Mouse (Mus musculus): Measurements from ENCODE around the gene Cbln3. TPM values are rescaled to one million over a fixed set of nuclear protein-coding genes. Genes with fewer than 3 reads are reported as not detected.
A peak's percentile ranks its signal among the peaks of the same experiment; 100 is the strongest.

Cbln3 gene
- total RNA-seq, 2 experiments from 2014 or later: not detected

GRCm38 (mm10) chr14:55879623-55880022 lies 4.6 kb downstream of the Cbln3 start:
- DNase-seq: no peak

GRCm38 (mm10) chr14:55878316-55878940 lies 5.8 kb downstream of the Cbln3 start:
- DNase-seq: no peak

GRCm38 (mm10) chr14:55877469-55878315 lies 6.5 kb downstream of the Cbln3 start:
- DNase-seq: no peak

- peak; percentile 51 for DNase-seq
Measured at GRCm38 (mm10) chr14:55873714-55874683, 10.2 kb downstream of the Cbln3 start.

- DNase-seq: no peak
Measured at GRCm38 (mm10) chr14:55873242-55873713, 10.9 kb downstream of the Cbln3 start.

- DNase-seq: no peak
Measured at GRCm38 (mm10) chr14:55872551-55872950, 11.6 kb downstream of the Cbln3 start.

GRCm38 (mm10) chr14:55872039-55872438 lies 12.2 kb downstream of the Cbln3 start:
- no peak for DNase-seq

GRCm38 (mm10) chr14:55869538-55869937 lies 14.7 kb downstream of the Cbln3 start:
- no peak for DNase-seq

GRCm38 (mm10) chr14:55868230-55869026 lies 15.8 kb downstream of the Cbln3 start:
- no peak for DNase-seq

GRCm38 (mm10) chr14:55866962-55867361 lies 17.2 kb downstream of the Cbln3 start:
- DNase-seq: no peak

- DNase-seq: peak; percentile 68
Measured at GRCm38 (mm10) chr14:55863773-55864172, 20.4 kb downstream of the Cbln3 start.

GRCm38 (mm10) chr14:55862970-55863369 lies 21.2 kb downstream of the Cbln3 start:
- DNase-seq: no peak

GRCm38 (mm10) chr14:55862186-55862585 lies 22.0 kb downstream of the Cbln3 start:
- no peak for DNase-seq

- DNase-seq: no peak
Measured at GRCm38 (mm10) chr14:55857588-55857987, 26.6 kb downstream of the Cbln3 start.

- DNase-seq: no peak
Measured at GRCm38 (mm10) chr14:55855101-55855561, 29.1 kb downstream of the Cbln3 start.

- DNase-seq: no peak
Measured at GRCm38 (mm10) chr14:55854406-55855100, 29.6 kb downstream of the Cbln3 start.

- peak; percentile 78 for DNase-seq
Measured at GRCm38 (mm10) chr14:55853621-55854285, 30.4 kb downstream of the Cbln3 start, which contains the start of gene Nynrin. Nynrin (plus strand) TSS chr14:55854010.

- no peak for DNase-seq
Measured at GRCm38 (mm10) chr14:55852646-55853551, 31.3 kb downstream of the Cbln3 start.

- DNase-seq: no peak
Measured at GRCm38 (mm10) chr14:55850885-55851284, 33.3 kb downstream of the Cbln3 start.
